Comparison of ENCODE assay signal across 1 mouse cellular context in the genomic region with DNA sequence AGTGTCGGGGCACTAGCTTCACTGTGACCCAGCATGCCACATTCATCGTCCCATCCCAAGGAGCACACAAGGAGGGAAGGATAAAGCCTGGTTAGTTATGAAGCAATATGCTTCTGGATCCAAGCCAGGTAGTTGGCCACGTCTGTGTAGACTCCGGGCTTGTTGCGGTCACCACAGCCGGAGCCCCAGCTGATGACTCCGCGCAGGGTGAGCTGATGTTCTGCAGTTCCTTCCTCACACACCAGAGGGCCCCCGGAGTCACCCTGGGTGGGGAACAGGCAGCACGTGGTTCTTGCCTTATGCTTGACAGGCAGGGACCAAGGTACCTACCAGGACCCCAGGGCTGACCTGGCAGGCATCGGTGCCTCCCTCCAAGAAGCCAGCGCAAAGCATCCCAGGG.
TF ChIP-seq lines count a peak whose summit lies in the region.

No protein-coding gene starts in this region.

TF ChIP-seq in CH12.LX, 34 proteins besides CTCF, POLR2A, EP300 and RAD21:
- TF ChIP-seq RCOR1 (conservative IDR thresholded peaks at IDR 0.05; ENCODE audit: low read depth, low read length) (no peak), GABPA (IDR thresholded peaks at IDR 0.05; ENCODE audit: insufficient replicate concordance, low read depth, low read length) (no peak), ZC3H11A (IDR thresholded peaks at IDR 0.05; ENCODE audit: low read depth, low read length) (peak; percentile 44), ETS1 (conservative IDR thresholded peaks at IDR 0.05; ENCODE audit: low read depth, low read length) (peak; percentile 29; the same call in 1 of the 2 replicates), POLR2AphosphoS2 (IDR thresholded peaks at IDR 0.05; ENCODE audit: low read depth, low read length) (no peak), USF2 (conservative IDR thresholded peaks at IDR 0.05; ENCODE audit: low read depth, low read length) (peak; percentile 74), MEF2A (IDR thresholded peaks at IDR 0.05; ENCODE audit: borderline replicate concordance, low read depth, low read length) (0 out of 2 replicates have a peak, but pooled peaks have one; percentile 30), NRF1 (IDR thresholded peaks at IDR 0.05; ENCODE audit: low read depth, low read length) (0 out of 2 replicates have a peak, but pooled peaks have one; percentile 29), ZMIZ1 (IDR thresholded peaks at IDR 0.05; ENCODE audit: low read depth, low read length) (no peak), UBTF (IDR thresholded peaks at IDR 0.05; ENCODE audit: low read depth, low read length) (no peak), CHD2 (IDR thresholded peaks at IDR 0.05; ENCODE audit: low read length) (no peak), SIN3A (IDR thresholded peaks at IDR 0.05; ENCODE audit: low read length) (peak; percentile 87), PAX5 (IDR thresholded peaks at IDR 0.05; ENCODE audit: low read length) (no peak), JUND (conservative IDR thresholded peaks at IDR 0.05; ENCODE audit: low read depth, low read length) (no peak), USF1 (IDR thresholded peaks at IDR 0.05; ENCODE audit: low read depth, low read length) (peak; percentile 83), MXI1 (IDR thresholded peaks at IDR 0.05; ENCODE audit: low read depth, low read length) (peak; percentile 97), ZKSCAN1 (IDR thresholded peaks at IDR 0.05; ENCODE audit: borderline replicate concordance, low read depth, low read length) (no peak), HCFC1 (IDR thresholded peaks at IDR 0.05; ENCODE audit: low read depth, low read length) (no peak), CHD1 (IDR thresholded peaks at IDR 0.05; ENCODE audit: low read depth, low read length) (no peak), MAZ (IDR thresholded peaks at IDR 0.05; ENCODE audit: low read depth, low read length) (0 out of 2 replicates have a peak, but pooled peaks have one; percentile 29), JUN (IDR thresholded peaks at IDR 0.05; ENCODE audit: insufficient read depth, low read depth, low read length) (no peak), E2F4 (IDR thresholded peaks at IDR 0.05; ENCODE audit: insufficient replicate concordance, low read depth, low read length) (no peak), TBP (conservative IDR thresholded peaks at IDR 0.05; ENCODE audit: low read depth, low read length) (no peak), ELF1 (IDR thresholded peaks at IDR 0.05; ENCODE audit: low read depth, low read length) (peak; percentile 27; the same call in 1 of the 2 replicates), KAT2A (IDR thresholded peaks at IDR 0.05; ENCODE audit: insufficient replicate concordance, low read length) (no peak), ZNF384 (IDR thresholded peaks at IDR 0.05; ENCODE audit: low read depth, low read length) (no peak), IRF4 (IDR thresholded peaks at IDR 0.05; ENCODE audit: low read depth, low read length) (peak; percentile 57; the same call in 1 of the 2 replicates), TCF12 (IDR thresholded peaks at IDR 0.05; ENCODE audit: low read depth, low read length) (0 out of 2 replicates have a peak, but pooled peaks have one; percentile 26), MAFK (IDR thresholded peaks at IDR 0.05; ENCODE audit: insufficient replicate concordance, low read length) (no peak), SMC3 (IDR thresholded peaks at IDR 0.05; ENCODE audit: low read depth, low read length) (peak; percentile 97), BHLHE40 (IDR thresholded peaks at IDR 0.05; ENCODE audit: low read depth, low read length) (peak; percentile 66), NELFE (IDR thresholded peaks at IDR 0.05; ENCODE audit: low read depth, low read length) (peak; percentile 59; the same call in 1 of the 2 replicates), MYC (IDR thresholded peaks at IDR 0.05; ENCODE audit: low read depth, low read length) (peak; percentile 98), MAX (IDR thresholded peaks at IDR 0.05; ENCODE audit: low read length) (peak; percentile 99)
